Mouse (Mus musculus): ENCODE data around the gene Nmnat2.

The Nmnat2 gene

GRCm38 (mm10) chr1:152954821-152955523, at the start of gene Nmnat2:
TSS of gene Nmnat2 (plus strand) at chr1:152954993.
- DNase-seq, result peak; percentile 78 to 82

DNA sequence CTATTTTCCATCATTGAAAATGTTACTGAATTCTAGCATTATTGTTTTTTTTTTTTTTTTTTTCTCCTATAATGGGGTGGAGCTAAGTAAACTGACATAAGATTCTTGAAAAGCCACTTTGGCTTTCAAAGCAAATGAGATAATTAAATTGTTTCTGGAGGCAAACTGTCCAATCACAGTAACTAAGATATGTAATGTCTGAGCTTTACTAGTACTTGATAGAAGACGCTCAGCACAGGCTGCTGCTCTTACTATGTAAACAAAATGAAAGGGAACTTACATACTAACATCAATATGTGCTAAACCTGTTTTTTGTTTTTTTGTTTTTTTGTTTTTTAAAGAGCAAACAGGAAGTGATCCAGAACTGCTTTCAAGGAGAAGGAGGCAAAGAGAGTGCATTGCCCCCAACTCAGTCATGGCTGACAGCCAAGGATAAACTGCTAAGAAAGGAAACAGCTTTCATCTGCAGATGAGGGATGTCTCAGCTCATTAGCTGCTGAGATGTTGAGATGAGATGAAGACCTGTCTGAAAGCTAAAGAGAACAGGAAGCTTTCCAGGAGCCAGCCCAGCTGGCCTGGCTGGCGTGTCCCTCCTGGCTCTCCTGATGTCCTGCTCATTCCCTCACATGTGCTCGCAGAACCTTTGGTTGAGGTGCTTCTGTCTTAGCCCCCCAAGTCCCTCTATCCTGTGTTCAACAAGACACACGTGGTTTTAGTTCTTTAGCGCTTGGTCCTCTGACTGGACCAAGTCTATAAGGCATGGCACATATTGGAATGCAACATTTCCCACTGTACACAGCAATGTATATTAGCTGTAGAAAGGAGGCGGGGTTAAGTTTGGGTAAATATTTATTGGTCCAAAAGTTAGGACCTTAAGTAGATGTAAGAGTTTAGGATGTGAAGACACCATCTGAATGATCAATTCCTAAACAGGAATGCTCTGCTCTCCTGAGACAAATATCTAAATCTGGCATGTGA, 41.0 kb upstream of the Nmnat2 start:
- DNase-seq, result no peak

DNA sequence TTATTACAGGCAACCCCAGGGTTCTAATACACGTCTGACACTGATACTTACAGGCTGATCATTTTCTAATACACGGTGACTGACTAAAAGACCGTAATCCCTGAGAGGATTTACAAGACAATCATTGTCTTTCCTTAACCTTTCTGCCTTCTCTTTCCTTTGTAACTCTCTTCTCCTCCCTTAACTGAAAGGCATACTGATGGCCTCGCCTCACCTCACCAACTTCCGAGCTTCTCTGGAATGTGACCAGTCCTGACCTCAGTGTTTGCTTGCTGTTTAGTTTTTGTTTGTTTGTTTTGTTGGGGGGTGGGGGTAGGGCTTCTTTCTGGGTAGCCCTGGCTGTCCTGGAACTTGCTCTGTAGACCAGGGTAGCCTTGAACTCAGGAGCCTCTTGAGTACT, 39.0 kb upstream of the Nmnat2 start:
- DNase-seq, result no peak

DNA sequence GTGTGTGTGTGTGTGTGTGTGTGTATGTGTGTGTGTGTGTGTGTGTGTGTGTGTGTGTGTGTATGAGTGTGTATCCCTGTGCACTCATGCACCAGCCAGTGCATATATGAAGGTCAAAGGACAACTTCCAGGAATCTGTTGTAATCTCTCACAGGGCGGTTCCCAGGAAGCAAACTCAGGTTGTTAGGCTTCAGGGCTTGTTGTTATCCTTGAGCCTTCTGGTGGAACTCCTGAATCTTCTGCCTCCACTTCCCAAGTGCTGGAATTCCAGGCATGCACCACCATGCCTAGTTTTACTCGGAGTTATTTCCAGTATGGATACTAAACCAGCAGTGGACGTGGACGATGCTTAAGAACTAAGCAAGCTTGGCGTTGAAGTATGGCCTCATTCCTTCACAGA, 37.9 kb upstream of the Nmnat2 start:
- no peak for DNase-seq

- DNase-seq, result no peak
Observed at GRCm38 (mm10) chr1:152917626-152918025, 37.2 kb upstream of the Nmnat2 start.

DNA sequence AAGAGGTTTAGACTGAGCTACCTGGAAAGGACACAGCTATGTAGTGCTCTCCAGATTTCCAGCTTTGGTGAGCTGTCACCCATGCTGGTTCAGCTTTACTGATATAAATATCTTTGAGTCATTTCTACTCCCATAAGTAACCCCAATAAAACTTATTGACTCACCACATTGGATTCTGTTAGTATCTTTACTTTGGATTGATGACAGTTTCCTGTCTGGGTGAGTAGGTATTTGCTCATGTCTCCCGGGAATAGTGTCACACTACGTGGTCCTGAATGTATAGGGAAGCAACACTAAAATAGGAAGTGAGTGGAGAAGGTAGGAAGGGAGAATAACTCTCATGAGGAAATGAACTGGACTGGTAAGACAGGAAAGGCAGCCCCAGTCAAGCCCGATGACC, 33.0 kb upstream of the Nmnat2 start:
- DNase-seq, result no peak

DNA sequence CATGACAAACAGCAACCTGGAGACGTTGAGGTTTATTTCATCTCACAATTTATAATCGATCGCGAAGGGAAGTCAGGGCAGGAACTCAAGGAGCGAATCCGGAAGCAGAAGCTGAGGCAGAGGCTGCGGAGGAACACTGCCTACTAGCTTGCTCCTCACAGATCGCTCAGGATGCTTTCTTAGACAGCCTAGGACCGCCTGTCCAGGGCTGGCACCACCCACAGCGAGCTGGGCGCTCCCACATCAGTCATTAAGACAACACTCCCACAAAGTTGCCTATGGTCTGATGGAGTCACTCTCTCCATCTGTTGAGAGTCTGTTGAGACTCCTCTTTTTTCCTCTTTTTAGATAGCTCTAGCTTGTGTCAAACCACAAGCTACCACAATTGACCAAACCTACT, 20.8 kb upstream of the Nmnat2 start:
- no peak for DNase-seq

DNA sequence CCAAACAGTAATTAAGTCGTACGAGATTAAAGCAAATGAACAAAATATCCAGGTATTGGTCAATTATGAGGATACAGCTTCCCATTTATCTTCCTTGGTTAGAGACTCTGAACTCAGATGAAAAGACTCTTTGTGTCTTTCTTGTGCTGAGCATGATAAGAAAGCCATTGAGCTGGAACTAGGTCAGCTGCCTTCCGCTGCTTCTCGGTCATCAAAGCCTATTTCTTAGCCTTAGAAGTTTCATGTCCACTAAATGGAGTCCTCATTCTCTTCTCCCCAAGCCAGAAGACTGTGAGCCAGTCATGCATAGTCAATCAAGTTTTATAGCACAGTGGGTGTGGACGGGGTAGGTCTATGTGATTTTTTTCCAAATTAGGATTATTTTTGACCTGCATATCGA, 19.3 kb upstream of the Nmnat2 start:
- DNase-seq, result no peak

DNA sequence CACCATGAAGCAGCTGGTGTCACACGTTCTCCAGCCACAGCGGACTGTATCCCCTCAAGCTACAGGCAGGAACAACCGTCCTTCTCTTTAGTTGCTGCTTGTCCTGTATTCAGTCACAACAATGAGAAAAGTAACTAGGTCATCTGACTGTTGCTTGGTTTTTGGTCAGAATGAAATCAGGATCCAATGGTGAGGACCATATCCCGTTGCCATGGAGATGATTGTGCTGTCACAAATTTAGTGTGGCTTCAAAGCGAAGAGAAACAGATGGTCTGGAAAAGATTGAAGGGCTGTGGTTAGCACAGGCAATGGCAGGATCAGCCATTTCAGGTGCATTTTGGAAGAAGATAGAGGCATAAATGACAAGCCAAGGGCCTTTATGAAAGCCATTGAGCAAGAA, 18.4 kb upstream of the Nmnat2 start:
- DNase-seq, result no peak

- DNase-seq, result no peak
Observed at GRCm38 (mm10) chr1:152942977-152943376, 11.8 kb upstream of the Nmnat2 start.

DNA sequence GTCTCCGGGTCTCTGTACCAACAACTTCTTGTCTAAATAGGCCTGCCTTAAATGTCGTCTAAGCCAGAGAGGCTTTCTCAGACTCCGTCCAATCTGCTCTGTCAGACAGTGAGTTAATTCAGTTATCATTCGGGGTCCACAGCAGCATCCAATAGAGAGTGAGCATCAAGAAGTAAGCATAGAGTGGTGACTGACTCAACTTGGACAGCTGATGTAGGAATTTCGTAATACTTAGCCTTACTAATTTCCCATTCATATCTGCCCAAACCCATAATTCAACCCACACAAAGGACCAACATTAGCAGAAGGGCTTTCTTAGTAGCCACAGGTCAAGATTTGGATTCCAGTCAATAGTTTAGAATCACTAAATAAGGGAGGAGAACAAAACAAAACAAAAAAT, 626 bp upstream of the Nmnat2 start:
- no peak for DNase-seq

GRCm38 (mm10) chr1:152955564-152956211, 895 bp downstream of the Nmnat2 start:
- peak; percentile 49 to 59 for DNase-seq

GRCm38 (mm10) chr1:152956221-152956620, 1.4 kb downstream of the Nmnat2 start:
- peak; percentile 69 to 70 for DNase-seq

DNA sequence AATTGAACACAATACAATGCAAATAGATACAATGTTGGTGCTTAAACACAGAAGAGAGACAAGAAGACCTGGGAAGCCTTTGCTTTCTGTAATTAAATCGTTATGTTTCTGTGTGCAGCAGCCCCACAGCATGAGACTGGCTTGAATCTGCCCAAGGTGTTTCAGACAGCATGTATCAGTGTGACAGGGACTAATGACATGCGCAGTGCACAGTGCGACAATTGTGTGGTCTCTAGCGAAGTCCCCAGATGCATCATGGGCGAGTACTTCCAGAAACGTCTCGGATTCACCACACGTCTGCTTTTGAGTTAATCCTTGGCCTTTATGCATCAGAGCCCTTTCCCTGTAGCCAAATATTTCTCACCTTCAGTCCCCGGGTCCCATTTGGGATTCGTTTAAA, 9.6 kb downstream of the Nmnat2 start:
- DNase-seq, result no peak

- DNase-seq, result no peak
Observed at GRCm38 (mm10) chr1:152966222-152966621, 11.4 kb downstream of the Nmnat2 start.

- no peak for DNase-seq
Observed at GRCm38 (mm10) chr1:152966686-152967085, 11.9 kb downstream of the Nmnat2 start.

GRCm38 (mm10) chr1:152969081-152969480, 14.3 kb downstream of the Nmnat2 start:
- no peak for DNase-seq

GRCm38 (mm10) chr1:152972957-152973356, 18.2 kb downstream of the Nmnat2 start:
- no peak for DNase-seq

- DNase-seq, result no peak
Observed at GRCm38 (mm10) chr1:152973421-152973820, 18.6 kb downstream of the Nmnat2 start.

- no peak for DNase-seq
Observed at GRCm38 (mm10) chr1:152973861-152974260, 19.1 kb downstream of the Nmnat2 start.

DNA sequence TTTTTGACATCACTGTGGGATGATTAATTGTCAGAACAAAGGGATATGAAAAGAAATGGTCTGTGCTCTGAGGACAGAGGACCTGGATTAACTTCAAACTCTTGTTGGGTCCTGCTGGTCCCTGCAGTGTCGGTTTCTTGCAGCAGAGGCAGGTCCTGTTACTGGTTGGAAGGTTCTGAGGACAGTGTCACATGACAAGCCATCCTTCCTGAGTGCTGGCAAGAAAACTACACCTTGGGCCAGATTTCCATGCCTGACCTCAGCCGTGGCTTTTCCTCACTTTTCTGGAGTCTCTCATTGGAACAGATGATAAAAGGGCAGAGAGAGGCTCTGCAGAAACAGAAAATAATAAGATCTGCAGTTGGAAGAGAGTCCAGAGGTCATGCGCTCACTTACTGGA, 20.4 kb downstream of the Nmnat2 start:
- DNase-seq, result peak; percentile 48 to 66

GRCm38 (mm10) chr1:152978700-152979099, 23.9 kb downstream of the Nmnat2 start:
- DNase-seq, result peak; percentile 42 to 46

- no peak for DNase-seq
Observed at GRCm38 (mm10) chr1:152983416-152983815, 28.6 kb downstream of the Nmnat2 start.

Measured in cerebellum, postnatal 36 days (tissue).